Mouse (Mus musculus): ENCODE data around the gene Irf2bp2. TPM values are rescaled to one million over a fixed set of nuclear protein-coding genes. Genes with fewer than 3 reads are reported as not detected.

The Irf2bp2 gene
- polyA plus RNA-seq, 1 experiment from 2014 or later: 16.1 TPM

GRCm38 (mm10) chr8:126616736-126617135 is 22.9 kb upstream of the Irf2bp2 start:
- Histone ChIP-seq H3K36me3 (no peaks in the 10 kb centered on the region), H3K4me2 (replicated peaks) (no peak overlapping the region), H3K4me3 (replicated peaks) (no peak overlapping the region), H3K4me1 (replicated peaks) (peaks cover 43% of the 10 kb centered on the region), H3K27ac (no peak overlapping the region), H3K27me3 (replicated peaks) (no peaks in the 10 kb centered on the region), H3K9me3 (no peaks in the 10 kb centered on the region), H3K9ac (no peak overlapping the region)
- WGBS: 38% methylated on average over 5 of the region's 5 CpGs
- no peak for ATAC-seq

- Histone ChIP-seq H3K36me3 (no peaks in the 10 kb centered on the region), H3K9me3 (no peaks in the 10 kb centered on the region), H3K4me3 (replicated peaks) (no peak overlapping the region), H3K4me2 (replicated peaks) (no peak overlapping the region), H3K4me1 (replicated peaks) (peaks cover 43% of the 10 kb centered on the region), H3K27me3 (replicated peaks) (no peaks in the 10 kb centered on the region), H3K27ac (peak overlapping the region; percentile 79), H3K9ac (no peak overlapping the region)
- WGBS: 47% methylated on average over 9 of the region's 9 CpGs
- peak; percentile 14 for ATAC-seq
These were observed 22.0 kb upstream of the Irf2bp2 start for GRCm38 (mm10) chr8:126615765-126616164.

GRCm38 (mm10) chr8:126614740-126615132 is 20.9 kb upstream of the Irf2bp2 start:
- H3K4me3 ChIP-seq (replicated peaks): no peak overlapping the region
- H3K27ac ChIP-seq: peak overlapping the region; percentile 79
- 64% methylated on average over 5 of the region's 5 CpGs for WGBS
- H3K9ac ChIP-seq: no peak overlapping the region
- no peaks in the 10 kb centered on the region for H3K9me3 ChIP-seq
- H3K36me3 ChIP-seq: no peaks in the 10 kb centered on the region
- H3K27me3 ChIP-seq (replicated peaks): no peaks in the 10 kb centered on the region
- no peak overlapping the region for H3K4me2 ChIP-seq (replicated peaks)
- no peak for ATAC-seq
- H3K4me1 ChIP-seq (replicated peaks): peaks cover 43% of the 10 kb centered on the region

GRCm38 (mm10) chr8:126614062-126614739 is 20.4 kb upstream of the Irf2bp2 start:
- Histone ChIP-seq H3K4me3 (replicated peaks) (no peak overlapping the region), H3K27me3 (replicated peaks) (no peaks in the 10 kb centered on the region), H3K9ac (no peak overlapping the region), H3K27ac (peak overlapping the region; percentile 79), H3K9me3 (no peaks in the 10 kb centered on the region), H3K36me3 (no peaks in the 10 kb centered on the region), H3K4me1 (replicated peaks) (peaks cover 40% of the 10 kb centered on the region), H3K4me2 (replicated peaks) (no peak overlapping the region)
- WGBS: 66% methylated on average over 8 of the region's 8 CpGs
- peak; percentile 70 for ATAC-seq

GRCm38 (mm10) chr8:126613143-126613542 is 19.4 kb upstream of the Irf2bp2 start:
- peaks cover 43% of the 10 kb centered on the region for H3K4me1 ChIP-seq (replicated peaks)
- H3K27me3 ChIP-seq (replicated peaks): no peaks in the 10 kb centered on the region
- peak overlapping the region; percentile 79; the same call in 1 of the 2 replicates for H3K27ac ChIP-seq
- no peak overlapping the region for H3K4me2 ChIP-seq (replicated peaks)
- no peaks in the 10 kb centered on the region for H3K9me3 ChIP-seq
- H3K36me3 ChIP-seq: no peaks in the 10 kb centered on the region
- ATAC-seq: no peak
- H3K9ac ChIP-seq: no peak overlapping the region
- 51% methylated on average over 5 of the region's 5 CpGs for WGBS
- H3K4me3 ChIP-seq (replicated peaks): no peak overlapping the region

GRCm38 (mm10) chr8:126612739-126613138 is 19.0 kb upstream of the Irf2bp2 start:
- Histone ChIP-seq H3K27me3 (replicated peaks) (no peaks in the 10 kb centered on the region), H3K9ac (no peak overlapping the region), H3K36me3 (no peaks in the 10 kb centered on the region), H3K4me2 (replicated peaks) (no peak overlapping the region), H3K4me3 (replicated peaks) (no peak overlapping the region), H3K27ac (no peak overlapping the region), H3K4me1 (replicated peaks) (peaks cover 45% of the 10 kb centered on the region), H3K9me3 (no peaks in the 10 kb centered on the region)
- 76% methylated on average over 3 of the region's 3 CpGs for WGBS
- ATAC-seq: no peak

- peaks cover 39% of the 10 kb centered on the region for H3K4me1 ChIP-seq (replicated peaks)
- H3K27me3 ChIP-seq (replicated peaks): no peaks in the 10 kb centered on the region
- H3K4me2 ChIP-seq (replicated peaks): no peak overlapping the region
- no peak for ATAC-seq
- no peaks in the 10 kb centered on the region for H3K9me3 ChIP-seq
- 8% methylated on average over 3 of the region's 3 CpGs for WGBS
- no peak overlapping the region for H3K9ac ChIP-seq
- peak overlapping the region; percentile 48; the same call in 1 of the 2 replicates for H3K27ac ChIP-seq
- no peaks in the 10 kb centered on the region for H3K36me3 ChIP-seq
- H3K4me3 ChIP-seq (replicated peaks): no peak overlapping the region
These were observed 16.9 kb upstream of the Irf2bp2 start for GRCm38 (mm10) chr8:126610713-126611112.

- Histone ChIP-seq H3K27me3 (replicated peaks) (no peaks in the 10 kb centered on the region), H3K36me3 (no peaks in the 10 kb centered on the region), H3K4me1 (replicated peaks) (peaks cover 29% of the 10 kb centered on the region), H3K9ac (no peak overlapping the region), H3K4me3 (replicated peaks) (no peak overlapping the region), H3K27ac (0 out of 2 replicates have a peak overlapping the region, but pooled peaks have one; percentile 5), H3K4me2 (replicated peaks) (no peak overlapping the region), H3K9me3 (no peaks in the 10 kb centered on the region)
- peak; percentile 37 for ATAC-seq
- WGBS: 73% methylated on average over 11 of the region's 11 CpGs
These were observed 15.9 kb upstream of the Irf2bp2 start for GRCm38 (mm10) chr8:126609556-126610263.

- 43% methylated on average over 8 of the region's 8 CpGs for WGBS
These were observed 9.6 kb upstream of the Irf2bp2 start for GRCm38 (mm10) chr8:126603241-126603947.

GRCm38 (mm10) chr8:126602641-126603040 is 8.9 kb upstream of the Irf2bp2 start:
- no peak overlapping the region for H3K4me2 ChIP-seq (replicated peaks)
- H3K27ac ChIP-seq: no peak overlapping the region; the same call in 1 of the 2 replicates
- no peak overlapping the region for H3K4me3 ChIP-seq (replicated peaks)
- no peaks in the 10 kb centered on the region for H3K9me3 ChIP-seq
- H3K36me3 ChIP-seq: no peaks in the 10 kb centered on the region
- ATAC-seq: no peak
- no peak overlapping the region for H3K9ac ChIP-seq
- H3K27me3 ChIP-seq (replicated peaks): no peaks in the 10 kb centered on the region
- H3K4me1 ChIP-seq (replicated peaks): peaks cover 14% of the 10 kb centered on the region
- 64% methylated on average over 8 of the region's 8 CpGs for WGBS

More at GRCm38 (mm10) chr8:126603241-126603947, 9.6 kb upstream of the Irf2bp2 start:
- H3K27me3 ChIP-seq (replicated peaks): no peaks in the 10 kb centered on the region
- ATAC-seq: peak; percentile 29; the same call in 1 of the 2 replicates
- H3K4me2 ChIP-seq (replicated peaks): no peak overlapping the region
- no peaks in the 10 kb centered on the region for H3K36me3 ChIP-seq
- H3K27ac ChIP-seq: peak overlapping the region; percentile 74
- H3K9me3 ChIP-seq: no peaks in the 10 kb centered on the region
- H3K9ac ChIP-seq: no peak overlapping the region
- peaks cover 17% of the 10 kb centered on the region for H3K4me1 ChIP-seq (replicated peaks)
- H3K4me3 ChIP-seq (replicated peaks): no peak overlapping the region

GRCm38 (mm10) chr8:126601325-126601724 is 7.5 kb upstream of the Irf2bp2 start:
- no peak for ATAC-seq
- H3K4me1 ChIP-seq (replicated peaks): peaks cover 27% of the 10 kb centered on the region
- H3K4me3 ChIP-seq (replicated peaks): no peak overlapping the region
- H3K9ac ChIP-seq: no peak overlapping the region
- H3K4me2 ChIP-seq (replicated peaks): no peak overlapping the region
- no peaks in the 10 kb centered on the region for H3K36me3 ChIP-seq
- WGBS: 45% methylated on average over 5 of the region's 5 CpGs
- no peaks in the 10 kb centered on the region for H3K27me3 ChIP-seq (replicated peaks)
- H3K9me3 ChIP-seq: no peaks in the 10 kb centered on the region
- no peak overlapping the region for H3K27ac ChIP-seq

- Histone ChIP-seq H3K4me3 (replicated peaks) (no peak overlapping the region), H3K27ac (0 out of 2 replicates have a peak overlapping the region, but pooled peaks have one; percentile 38), H3K4me2 (replicated peaks) (no peak overlapping the region), H3K4me1 (replicated peaks) (peaks cover 30% of the 10 kb centered on the region), H3K9me3 (no peaks in the 10 kb centered on the region), H3K9ac (no peak overlapping the region), H3K27me3 (replicated peaks) (no peaks in the 10 kb centered on the region), H3K36me3 (no peaks in the 10 kb centered on the region)
- ATAC-seq: no peak
- 24% methylated on average over 7 of the region's 7 CpGs for WGBS
These were observed 7.0 kb upstream of the Irf2bp2 start for GRCm38 (mm10) chr8:126600816-126601243.
